Mouse (Mus musculus): ENCODE results near the gene Chd3.
"Not testable (repeated sequence)": the region's sequence is repeated elsewhere in the genome, so short reads cannot be mapped to it uniquely, and the experiment has no call there.

The Chd3 gene

GRCm38 (mm10) chr11:69321580-69321979, 47.6 kb downstream of the Chd3 start:
- no peak for DNase-seq (ENCODE audit: low read depth, low spot score)
- Histone ChIP-seq H3K36me3 (ENCODE audit: control insufficient read depth, insufficient read depth, low read length, poor library complexity, severe bottlenecking) (no peaks in the 10 kb centered on the region), H3K27me3 (ENCODE audit: control insufficient read depth, insufficient read depth, low read length, poor library complexity, severe bottlenecking) (no peaks in the 10 kb centered on the region; the same call in 1 of the 2 replicates)

- DNase-seq (ENCODE audit: low read depth, low spot score); H3K27me3 ChIP-seq (ENCODE audit: control insufficient read depth, insufficient read depth, low read length, poor library complexity, severe bottlenecking); H3K36me3 ChIP-seq (ENCODE audit: control insufficient read depth, insufficient read depth, low read length, poor library complexity, severe bottlenecking): not testable (repeated sequence)
Observed at GRCm38 (mm10) chr11:69318000-69318399, 51.2 kb downstream of the Chd3 start.

- DNase-seq (ENCODE audit: low read depth, low spot score) = no peak
- no peaks in the 10 kb centered on the region; the same call in 1 of the 2 replicates for H3K27me3 ChIP-seq (ENCODE audit: control insufficient read depth, insufficient read depth, low read length, poor library complexity, severe bottlenecking)
Observed at GRCm38 (mm10) chr11:69316361-69316760, 52.8 kb downstream of the Chd3 start.

DNA sequence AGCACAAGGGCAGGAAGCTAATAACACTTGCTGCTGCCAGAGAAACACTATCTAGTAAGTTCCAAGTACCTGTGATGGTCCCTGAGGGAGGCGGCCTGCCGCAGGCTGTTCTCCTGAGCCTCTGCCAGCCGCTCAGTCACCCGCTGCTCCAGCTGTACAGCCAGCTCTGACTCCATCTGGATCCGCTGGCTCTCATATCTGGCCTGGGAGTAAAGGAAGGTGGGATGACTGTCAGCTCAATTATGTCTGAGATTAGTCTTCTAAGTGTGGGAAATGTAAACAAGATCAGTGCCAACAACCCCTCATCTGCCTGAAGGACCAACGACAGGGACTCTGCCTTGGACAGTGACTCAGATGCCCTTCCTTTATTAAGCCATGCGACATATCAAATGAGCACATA, 57.9 kb downstream of the Chd3 start:
- Histone ChIP-seq H3K36me3 (ENCODE audit: control insufficient read depth, insufficient read depth, low read length, poor library complexity, severe bottlenecking) (peaks cover 4% of the 10 kb centered on the region; the same call in 1 of the 2 replicates), H3K27me3 (ENCODE audit: control insufficient read depth, insufficient read depth, low read length, poor library complexity, severe bottlenecking) (no peaks in the 10 kb centered on the region)
- DNase-seq (ENCODE audit: low read depth, low spot score) = no peak

More at GRCm38 (mm10) chr11:69316361-69316760, 52.8 kb downstream of the Chd3 start:
- no peaks in the 10 kb centered on the region for H3K36me3 ChIP-seq (ENCODE audit: control insufficient read depth, insufficient read depth, low read length, poor library complexity, severe bottlenecking)

DNA sequence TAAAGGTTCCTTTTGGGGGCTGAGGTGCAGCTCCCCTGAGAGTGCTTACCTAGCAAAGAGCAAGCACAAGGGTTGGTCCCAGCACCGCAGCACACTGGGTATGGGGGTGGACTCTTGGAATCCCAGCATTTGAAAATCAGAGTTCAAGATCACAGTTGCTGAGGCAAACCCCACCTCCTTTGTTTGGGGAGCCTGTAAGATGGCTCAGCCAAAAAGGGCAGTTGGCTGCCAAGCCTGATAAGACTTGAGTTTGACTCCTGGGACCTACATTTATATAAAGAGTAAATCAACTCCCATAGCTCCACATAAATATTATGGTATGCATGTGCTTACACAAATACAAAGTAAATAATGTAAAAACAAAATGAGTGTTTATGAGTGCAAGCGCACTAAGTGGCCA, 63.2 kb downstream of the Chd3 start:
- no peak for DNase-seq (ENCODE audit: low read depth, low spot score)
- Histone ChIP-seq H3K27me3 (ENCODE audit: control insufficient read depth, insufficient read depth, low read length, poor library complexity, severe bottlenecking) (no peaks in the 10 kb centered on the region), H3K36me3 (ENCODE audit: control insufficient read depth, insufficient read depth, low read length, poor library complexity, severe bottlenecking) (peaks cover 4% of the 10 kb centered on the region; the same call in 1 of the 2 replicates)

- peak; percentile 82 for DNase-seq (ENCODE audit: low read depth, low spot score)
Observed at GRCm38 (mm10) chr11:69305291-69305690, 63.9 kb downstream of the Chd3 start.

GRCm38 (mm10) chr11:69302817-69303216, 66.4 kb downstream of the Chd3 start:
- no peak for DNase-seq (ENCODE audit: low read depth, low spot score)
- H3K27me3 ChIP-seq (ENCODE audit: control insufficient read depth, insufficient read depth, low read length, poor library complexity, severe bottlenecking) = no peaks in the 10 kb centered on the region
- no peaks in the 10 kb centered on the region; the same call in 1 of the 2 replicates for H3K36me3 ChIP-seq (ENCODE audit: control insufficient read depth, insufficient read depth, low read length, poor library complexity, severe bottlenecking)

More at GRCm38 (mm10) chr11:69305291-69305690, 63.9 kb downstream of the Chd3 start:
- Histone ChIP-seq H3K27me3 (ENCODE audit: control insufficient read depth, insufficient read depth, low read length, poor library complexity, severe bottlenecking) (no peaks in the 10 kb centered on the region), H3K36me3 (ENCODE audit: control insufficient read depth, insufficient read depth, low read length, poor library complexity, severe bottlenecking) (peaks cover under 1% of the 10 kb centered on the region; the same call in 1 of the 2 replicates)

DNA sequence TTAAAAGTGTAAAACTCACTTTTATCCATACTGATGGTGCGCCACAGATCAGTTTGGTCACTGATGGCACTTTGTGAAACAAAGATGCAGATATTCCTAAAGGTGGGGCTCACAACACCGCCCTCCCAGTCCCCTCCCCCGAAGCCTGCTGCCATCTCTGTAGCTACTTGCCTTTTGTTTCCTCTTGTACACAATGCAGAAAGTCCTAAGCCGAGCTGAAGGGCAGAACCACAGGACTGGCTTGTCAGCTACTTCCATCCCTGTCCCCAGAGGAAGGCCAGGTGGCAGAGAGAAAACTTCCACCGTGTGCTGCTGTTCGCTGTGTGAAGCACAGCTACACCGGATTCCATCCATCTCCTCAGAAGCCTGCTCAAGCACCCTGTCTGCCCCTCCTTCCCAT, 71.0 kb downstream of the Chd3 start:
- no peaks in the 10 kb centered on the region for H3K27me3 ChIP-seq (ENCODE audit: control insufficient read depth, insufficient read depth, low read length, poor library complexity, severe bottlenecking)
- no peak for DNase-seq (ENCODE audit: low read depth, low spot score)
- H3K36me3 ChIP-seq (ENCODE audit: control insufficient read depth, insufficient read depth, low read length, poor library complexity, severe bottlenecking) = no peaks in the 10 kb centered on the region

GRCm38 (mm10) chr11:69297799-69298198, 71.4 kb downstream of the Chd3 start:
- Histone ChIP-seq H3K36me3 (ENCODE audit: control insufficient read depth, insufficient read depth, low read length, poor library complexity, severe bottlenecking) (no peaks in the 10 kb centered on the region), H3K27me3 (ENCODE audit: control insufficient read depth, insufficient read depth, low read length, poor library complexity, severe bottlenecking) (no peaks in the 10 kb centered on the region)
- DNase-seq (ENCODE audit: low read depth, low spot score) = no peak

- no peak for DNase-seq (ENCODE audit: low read depth, low spot score)
- Histone ChIP-seq H3K27me3 (ENCODE audit: control insufficient read depth, insufficient read depth, low read length, poor library complexity, severe bottlenecking) (no peaks in the 10 kb centered on the region), H3K36me3 (ENCODE audit: control insufficient read depth, insufficient read depth, low read length, poor library complexity, severe bottlenecking) (no peaks in the 10 kb centered on the region)
Observed at GRCm38 (mm10) chr11:69295286-69295685, 73.9 kb downstream of the Chd3 start.
